Mouse (Mus musculus): ENCODE measurements around the gene Eral1. TPM values are rescaled to one million over a fixed set of nuclear protein-coding genes. Genes with fewer than 3 reads are reported as not detected.
A peak's percentile ranks its signal among the peaks of the same experiment; 100 is the strongest.

Eral1 gene
- total RNA-seq, 4 experiments from 2014 or later: 17.3 to 20.1 (median 17.7) TPM

DNA sequence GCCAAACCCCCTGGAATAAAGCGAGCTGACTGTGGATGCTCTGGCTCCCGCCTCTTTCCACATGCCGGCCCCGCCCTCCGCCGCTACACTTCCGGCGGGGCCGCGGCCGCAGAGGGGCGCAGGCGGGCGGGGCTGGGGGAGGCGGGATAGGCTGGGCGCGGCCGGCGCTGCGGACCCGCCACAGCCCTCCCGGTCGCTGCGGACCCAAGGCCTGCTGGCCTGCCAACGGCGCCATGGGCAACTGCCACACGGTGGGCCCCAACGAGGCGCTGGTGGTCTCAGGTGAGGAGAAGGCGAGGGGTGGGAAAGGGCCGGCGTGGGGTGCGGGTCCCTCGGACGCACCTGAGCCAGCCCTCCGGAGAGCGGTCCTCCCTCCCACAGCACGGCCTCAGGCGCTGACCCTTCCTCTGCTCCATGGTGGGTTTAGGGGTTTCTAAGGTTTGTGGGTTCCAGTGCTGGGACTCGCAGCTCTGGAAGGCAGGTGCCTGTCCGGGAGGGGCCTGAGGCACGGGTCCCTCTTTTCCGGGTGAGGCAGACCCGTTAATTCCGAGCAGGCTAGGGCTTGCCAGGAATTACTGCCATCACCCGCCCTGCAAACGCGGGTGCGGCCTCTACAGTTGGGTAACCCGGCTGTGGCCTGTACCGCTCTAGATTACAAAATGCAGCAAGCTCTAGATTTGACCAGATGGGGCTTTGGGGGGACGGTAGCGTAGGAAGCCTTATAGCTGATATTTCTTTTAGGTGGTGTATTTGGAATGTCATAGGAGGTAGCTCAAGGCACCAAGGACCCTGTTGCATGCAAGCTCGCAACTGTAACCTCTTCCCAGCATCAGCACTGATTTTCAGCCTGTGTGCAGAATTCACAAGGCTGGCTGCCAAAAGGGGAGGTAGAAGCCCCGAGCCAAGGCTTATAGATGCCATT is 42.1 kb downstream of the Eral1 start, which contains the start of gene Flot2:
Gene Flot2, plus strand, starts transcription at position 101 of the 922 bp plus-strand sequence.
- DNase-seq (ENCODE audit: low spot score in 2 of 2): no peak

DNA sequence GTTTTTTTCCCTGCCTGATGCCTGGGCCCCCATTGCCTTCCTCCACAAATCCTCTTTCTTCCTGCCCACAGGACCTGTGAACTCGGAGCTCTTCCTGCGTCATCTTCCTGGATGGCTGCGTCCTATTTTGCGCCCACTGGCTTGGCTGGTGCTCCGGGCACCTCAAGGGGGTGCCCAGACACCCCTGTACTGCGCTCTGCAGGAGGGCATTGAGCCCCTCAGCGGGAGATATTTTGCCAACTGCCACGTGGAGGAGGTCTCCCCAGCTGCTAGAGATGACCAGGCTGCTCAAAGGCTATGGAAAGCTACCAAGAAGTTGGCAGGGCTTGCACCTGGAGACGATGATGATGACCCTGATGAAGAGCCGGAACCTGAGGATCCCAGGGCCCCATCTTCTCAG is 43.4 kb downstream of the Eral1 start:
- DNase-seq (ENCODE audit: low spot score in 2 of 2): no peak

DNA sequence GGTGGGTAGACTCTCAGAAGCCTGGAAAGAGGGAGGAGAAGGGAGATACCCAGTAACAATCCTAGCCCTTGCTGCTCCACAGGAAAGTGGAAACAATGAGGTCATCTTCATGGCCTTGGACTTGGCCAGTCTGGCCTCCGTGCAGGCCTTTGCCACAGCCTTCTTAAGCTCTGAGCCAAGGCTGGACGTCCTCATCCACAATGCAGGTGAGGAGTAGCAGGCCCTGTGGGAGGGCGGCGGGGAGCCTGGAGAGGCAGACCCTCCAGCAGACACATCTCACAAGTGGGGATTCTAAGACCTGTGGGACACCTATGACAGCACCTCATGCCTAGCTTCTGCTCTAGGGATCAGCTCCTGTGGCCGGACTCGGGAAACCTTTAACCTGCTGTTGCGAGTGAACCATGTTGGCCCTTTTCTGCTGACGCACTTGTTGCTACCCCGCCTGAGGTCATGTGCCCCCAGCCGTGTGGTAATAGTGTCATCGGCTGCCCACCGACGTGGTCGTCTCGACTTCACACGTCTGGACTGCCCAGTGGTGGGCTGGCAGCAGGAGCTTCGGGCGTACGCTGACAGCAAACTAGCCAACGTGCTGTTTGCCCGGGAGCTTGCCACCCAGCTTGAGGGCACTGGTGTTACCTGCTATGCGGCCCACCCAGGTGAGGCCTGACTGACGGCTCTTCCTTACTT is 46.1 kb downstream of the Eral1 start:
- DNase-seq (ENCODE audit: low spot score in 2 of 2): no peak

DNA sequence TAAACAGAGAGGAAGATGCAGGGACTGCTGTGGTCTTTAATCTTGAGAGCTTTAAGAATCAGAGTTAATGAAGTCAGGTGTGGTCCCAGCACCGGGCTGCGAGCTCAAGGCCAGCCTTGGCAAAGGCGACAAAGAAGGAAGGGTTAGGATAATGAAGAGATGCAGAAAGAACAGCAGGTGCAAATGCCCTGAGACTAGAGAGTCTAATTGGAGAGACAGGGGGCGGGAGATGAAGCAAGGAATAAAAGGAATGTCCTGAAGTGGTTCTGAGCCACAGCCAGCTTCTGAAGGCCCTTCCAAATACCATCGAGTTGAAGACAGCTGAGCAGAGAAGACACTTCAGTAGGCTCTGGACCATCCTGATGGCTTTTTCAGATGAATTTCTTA is 47.4 kb downstream of the Eral1 start:
- no peak for DNase-seq (ENCODE audit: low spot score in 2 of 2)

DNA sequence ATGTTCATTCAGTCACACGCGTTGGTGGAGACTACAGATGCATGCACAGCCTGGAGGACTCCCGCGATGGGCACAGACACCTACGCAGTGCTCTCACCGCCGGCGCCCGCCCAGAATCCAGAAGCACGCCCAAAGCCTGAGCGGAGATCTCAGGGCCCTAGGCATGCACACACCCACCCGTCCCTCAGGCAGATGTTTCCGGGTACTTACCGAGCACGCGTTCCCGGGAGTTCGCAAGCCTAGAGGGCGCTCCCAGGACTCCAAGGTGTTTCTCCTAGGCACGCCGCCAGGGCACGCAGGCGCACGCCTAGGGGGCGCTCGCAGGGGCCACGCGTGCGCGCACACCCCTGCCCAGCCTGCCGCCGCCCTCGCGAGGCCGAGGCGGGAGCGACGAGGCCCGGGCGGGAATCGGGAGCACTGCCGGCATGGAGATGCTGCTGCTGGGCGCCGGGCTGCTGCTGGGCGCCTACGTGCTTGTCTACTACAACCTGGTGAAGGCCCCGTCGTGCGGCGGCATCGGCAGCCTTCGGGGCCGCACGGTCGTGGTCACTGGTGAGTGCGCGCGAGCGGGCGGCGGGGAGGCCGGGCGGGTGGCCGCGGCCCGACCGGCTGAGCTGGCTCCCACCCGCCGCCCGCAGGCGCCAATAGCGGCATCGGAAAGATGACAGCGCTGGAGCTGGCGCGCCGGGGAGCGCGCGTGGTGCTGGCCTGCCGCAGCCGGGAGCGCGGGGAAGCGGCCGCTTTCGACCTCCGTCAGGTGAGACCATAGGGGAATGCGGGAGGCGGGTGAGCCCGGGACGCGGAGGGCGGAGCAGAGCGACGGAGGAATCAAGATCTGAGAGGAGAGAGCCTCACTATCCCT is 48.0 kb downstream of the Eral1 start, which contains the start of gene Dhrs13:
Gene Dhrs13, plus strand, starts transcription at position 334 of the 862 bp plus-strand sequence.
- peak; percentile 79 to 92 for DNase-seq (ENCODE audit: low spot score in 2 of 2)

DNA sequence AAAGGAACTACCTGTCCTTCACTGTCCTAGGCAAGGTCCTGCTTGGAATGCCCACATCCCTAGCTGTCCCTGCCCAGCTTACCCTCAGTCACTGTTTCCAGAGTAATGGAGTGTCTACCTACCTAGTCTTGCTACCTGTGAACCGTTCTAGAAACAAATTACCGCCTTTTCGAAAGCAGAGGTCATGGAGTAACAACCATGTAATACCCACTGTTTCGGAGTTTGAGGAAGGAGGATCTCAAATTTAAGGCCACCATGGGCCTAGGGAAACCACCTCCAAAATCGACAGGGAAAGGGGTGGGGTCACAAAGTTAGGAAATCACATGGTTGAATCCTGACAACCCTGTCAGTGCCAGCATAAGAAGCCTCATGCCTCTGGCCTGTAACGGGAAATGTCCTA is 48.8 kb downstream of the Eral1 start:
- DNase-seq (ENCODE audit: low spot score in 2 of 2): no peak

DNA sequence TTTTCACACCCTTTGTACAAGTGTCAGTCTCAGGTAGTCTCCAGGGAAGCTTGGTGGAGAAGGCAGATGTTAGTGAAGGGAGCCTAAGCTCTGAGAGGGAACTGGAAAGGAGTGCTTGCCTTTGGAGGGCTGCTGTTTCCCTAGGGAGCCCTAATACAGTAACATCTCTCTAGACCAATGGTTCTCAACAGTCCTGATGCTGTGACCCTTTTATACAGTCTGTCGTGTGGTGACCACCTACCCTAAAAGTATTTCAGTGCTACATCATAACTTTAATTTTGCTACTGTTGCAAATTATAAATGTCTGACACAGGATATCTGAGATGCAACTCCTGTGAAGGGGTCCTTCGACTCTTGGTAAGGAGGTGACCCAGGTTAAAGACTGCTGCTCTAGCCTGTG is 49.6 kb downstream of the Eral1 start:
- DNase-seq (ENCODE audit: low spot score in 2 of 2): no peak

DNA sequence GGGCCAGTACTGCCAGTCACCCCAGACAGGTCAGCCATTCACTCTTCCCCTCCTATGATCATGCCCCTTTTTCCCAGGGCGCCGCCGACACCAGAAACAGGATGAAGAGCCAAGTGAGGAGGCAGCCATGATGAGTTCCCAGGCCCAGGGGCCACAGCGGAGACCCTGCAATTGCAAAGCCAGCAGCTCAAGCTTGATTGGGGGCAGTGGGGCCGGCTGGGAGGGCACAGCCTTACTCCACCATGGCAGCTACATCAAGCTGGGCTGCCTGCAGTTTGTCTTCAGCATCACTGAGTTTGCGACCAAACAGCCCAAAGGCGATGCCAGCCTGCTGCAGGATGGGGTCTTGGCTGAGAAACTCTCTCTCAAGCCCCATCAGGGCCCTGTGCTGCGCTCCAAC is 50.9 kb downstream of the Eral1 start:
- no peak for DNase-seq (ENCODE audit: low spot score in 2 of 2)

DNA sequence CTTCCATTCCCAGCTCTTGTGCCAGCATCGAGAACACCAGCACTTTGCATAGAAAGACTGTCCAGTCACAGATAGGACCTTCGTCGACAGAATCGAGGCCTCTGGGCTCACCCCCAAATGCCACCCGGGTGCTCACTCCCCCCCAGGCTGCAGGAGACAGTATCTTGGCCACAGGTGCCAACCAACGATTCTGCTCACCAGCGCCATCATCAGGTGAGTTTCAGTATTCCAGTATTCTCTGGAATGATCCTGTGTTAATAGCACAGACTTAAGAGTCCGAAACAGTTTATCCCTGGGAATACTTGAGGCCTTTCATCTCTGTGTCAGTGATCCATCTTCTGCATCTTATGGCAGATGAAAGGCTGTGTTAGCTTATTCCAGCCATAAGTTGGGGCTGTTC is 56.6 kb downstream of the Eral1 start:
- no peak for DNase-seq (ENCODE audit: low spot score in 2 of 2)

Small RNAs within 50 kb of the gene (microRNA-seq; reads per million reads assigned to microRNA genes)
- gene Mir144: 43.1 to 62.9 reads per million in 2 experiments
- gene Mir451a: 0 reads per million in 2 experiments
- 0 reads per million in 2 experiments for gene Mir451b

Other genes starting within 250 kb of the Eral1 start
- gene Pipox, start 186.3 kb downstream of the Eral1 start, total RNA-seq (2022): 1 to 10 TPM; 2.8 to 4.9 (median 2.9) TPM
- gene Sez6, start 149.6 kb downstream of the Eral1 start, total RNA-seq (2022): 100 to 1,000 TPM; 184 to 230 (median 207) TPM
- 10 to 100 TPM; 51.9 to 59.2 (median 56.2) TPM for gene Phf12, start 97.6 kb downstream of the Eral1 start, total RNA-seq (2022)
- gene Dhrs13, start 48.1 kb downstream of the Eral1 start, total RNA-seq (2022): 1 to 10 TPM; 7.1 to 8.9 (median 8.2) TPM
- 10 to 100 TPM; 84.8 to 90.2 (median 86.9) TPM for gene Flot2, start 42.5 kb downstream of the Eral1 start, total RNA-seq (2022)
- 10 to 100 TPM; 24.6 to 27.7 (median 26.9) TPM for gene Fam222b, start 14.3 kb upstream of the Eral1 start, total RNA-seq (2022)
- gene Traf4, start 85.2 kb upstream of the Eral1 start, total RNA-seq (2022): 1 to 10 TPM; 5.9 to 9.4 (median 9.0) TPM
- gene Nek8, start 96.3 kb upstream of the Eral1 start, total RNA-seq (2022): 1 to 10 TPM; 2.0 to 4.3 (median 2.8) TPM
- 10 to 100 TPM; 24.8 to 34.9 (median 28.4) TPM for gene Tlcd1, start 96.3 kb upstream of the Eral1 start, total RNA-seq (2022)
- gene Rpl23a, start 103.2 kb upstream of the Eral1 start, total RNA-seq (2022): 100 to 1,000 TPM; 678 to 790 (median 743) TPM
- 10 to 100 TPM; 23.9 to 29.6 (median 26.2) TPM for gene Rab34, start 108.0 kb upstream of the Eral1 start, total RNA-seq (2022)
- 1 to 10 TPM; 5.9 to 7.4 (median 6.8) TPM for gene Proca1, start 113.0 kb upstream of the Eral1 start, total RNA-seq (2022)
- gene Sdf2, start 165.4 kb upstream of the Eral1 start, total RNA-seq (2022): 10 to 100 TPM; 54.1 to 66.1 (median 59.1) TPM
- gene Supt6, start 165.6 kb upstream of the Eral1 start, total RNA-seq (2022): 100 to 1,000 TPM in 2 of 4 experiments, 10 to 100 TPM in 2; 98.7 to 102 (median 100) TPM
- 100 to 1,000 TPM; 172 to 181 (median 177) TPM for gene 2610507B11Rik, start 181.4 kb upstream of the Eral1 start, total RNA-seq (2022)
- gene BC030499, start 210.5 kb upstream of the Eral1 start, total RNA-seq (2022): 10 to 100 TPM; 12.0 to 15.3 (median 13.3) TPM
- gene Spag5, start 221.1 kb upstream of the Eral1 start, total RNA-seq (2022): 10 to 100 TPM in 1 of 4 experiments, 1 to 10 TPM in 3; 6.8 to 11.9 (median 7.1) TPM
- 100 to 1,000 TPM; 784 to 869 (median 811) TPM for gene Aldoc, start 242.6 kb upstream of the Eral1 start, total RNA-seq (2022)
- 10 to 100 TPM; 57.1 to 62.1 (median 59.4) TPM for gene Pigs, start 248.0 kb upstream of the Eral1 start, total RNA-seq (2022)

All from left cerebral cortex, adult 8-10 months (tissue).